Mouse (Mus musculus): ENCODE data around the gene Setd7.

Setd7 gene

GRCm38 (mm10) chr3:51475706-51476105, 85.0 kb downstream of the Setd7 start:
- no peak for DNase-seq (ENCODE audit: low read depth, low spot score)

GRCm38 (mm10) chr3:51468530-51468929, 92.1 kb downstream of the Setd7 start:
- DNase-seq (ENCODE audit: low read depth, low spot score), result no peak
